Mouse (Mus musculus): ENCODE measurements around the gene Nfia.

GRCm38 (mm10) chr4:97806924-97807323 is 34.4 kb downstream of the Nfia start:
- TF ChIP-seq CTCF (conservative IDR thresholded peaks at IDR 0.05; ENCODE audit: low read length) (no peak), NANOG (IDR thresholded peaks at IDR 0.05; ENCODE audit: borderline replicate concordance, low read length) (no peak)
